Mouse (Mus musculus) ES-E14 (cell line): ENCODE measurements around the gene Itga9. TPM values are rescaled to one million over a fixed set of nuclear protein-coding genes. Genes with fewer than 3 reads are reported as not detected.

Source experiments
- DNase-seq: peaks from one replicate; pipeline ENCODE4 v3.0.0-alpha.2; 2013; ENCODE audit warnings: low read depth, low spot score
- H3K27ac ChIP-seq: 2 replicates; pipeline ENCODE4 v1.5.1; 2012; ENCODE audit warnings: low read depth, mild to moderate bottlenecking, low read length, moderate library complexity, mixed read lengths; ENCODE audit not compliant: poor library complexity, insufficient read depth, severe bottlenecking
- H3K36me3 ChIP-seq: 2 replicates; pipeline ENCODE4 v1.6.1; 2012; ENCODE audit warnings: mild to moderate bottlenecking, low read length, moderate library complexity, mixed read lengths; ENCODE audit not compliant: control insufficient read depth, poor library complexity, insufficient read depth, severe bottlenecking
- H3K4me1 ChIP-seq, 2 experiments: fragments of 150-350 bp in 1 of 2; sonication (generic) in 1 of 2; 2 replicates each; pipeline ENCODE4 v1.6.1; 2012; ENCODE audit warnings: low read length in 2 of 2, mild to moderate bottlenecking in 1 of 2, mixed read lengths in 1 of 2; ENCODE audit not compliant: control insufficient read depth in 2 of 2, insufficient read depth in 2 of 2, poor library complexity in 1 of 2
- H3K4me3 ChIP-seq, 2 experiments: fragments of 150-350 bp in 1 of 2; sonication (generic) in 1 of 2; 2 replicates each; pipeline ENCODE4 v1.5.1; 2012; ENCODE audit warnings: low read length in 2 of 2, low read depth in 1 of 2, mild to moderate bottlenecking in 1 of 2, mixed read lengths in 1 of 2; ENCODE audit not compliant: insufficient read depth in 1 of 2, poor library complexity in 1 of 2, severe bottlenecking in 1 of 2
- H3K9ac ChIP-seq: 2 replicates; pipeline ENCODE4 v1.6.1; 2012; ENCODE audit warnings: low read depth, mild to moderate bottlenecking, low read length, mixed read lengths; ENCODE audit not compliant: poor library complexity, insufficient read depth, severe bottlenecking
- H3K9me3 ChIP-seq: fragments of 150-350 bp; sonication (generic); 2 replicates; pipeline ENCODE4 v1.6.1; 2012; ENCODE audit warnings: low read depth, mild to moderate bottlenecking, low read length; ENCODE audit not compliant: control insufficient read depth, insufficient read depth
- CHD2 ChIP-seq: IDR thresholded peaks from 2 replicates; pipeline ENCODE4 v1.6.1; 2014; ENCODE audit warnings: mild to moderate bottlenecking, low read depth, low read length, inconsistent platforms
- HCFC1 ChIP-seq: IDR thresholded peaks from 2 replicates; pipeline ENCODE4 v1.6.1; 2012; ENCODE audit warnings: low read length, inconsistent platforms, borderline replicate concordance; ENCODE audit not compliant: insufficient read depth
- MAFK ChIP-seq: IDR thresholded peaks from 2 replicates; pipeline ENCODE4 v1.6.1; 2014; ENCODE audit warnings: mild to moderate bottlenecking, low read depth, low read length, inconsistent platforms; ENCODE audit not compliant: insufficient read depth
- ZC3H11A ChIP-seq: IDR thresholded peaks from 2 replicates; pipeline ENCODE4 v1.6.1; 2012; ENCODE audit warnings: low read depth, mild to moderate bottlenecking, inconsistent platforms, low read length, borderline replicate concordance
- ZNF384 ChIP-seq: IDR thresholded peaks from 2 replicates; pipeline ENCODE4 v1.6.1; 2012; ENCODE audit warnings: low read depth, low read length, inconsistent platforms
- in situ Hi-C, 2 experiments: fragments of 600-800 bp; cut with MboI; formaldehyde crosslinking; loops; one replicate each; pipeline ENCODE4 v1.15.1; 2025; ENCODE audit warnings: low sequenced_read_pairs in 2 of 2, inconsistent platforms in 1 of 2; ENCODE audit not compliant: unreplicated experiment in 2 of 2
- total RNA-seq: library from RNA; depleted of rRNA; stranded (reverse); fragments of 300-350 nt; gene quantifications from 2 replicates; pipeline ENCODE4 v1.2.3, GENCODE M21; 2012

Itga9 gene
- total RNA-seq, 1 experiment: 19.7 TPM

DNA sequence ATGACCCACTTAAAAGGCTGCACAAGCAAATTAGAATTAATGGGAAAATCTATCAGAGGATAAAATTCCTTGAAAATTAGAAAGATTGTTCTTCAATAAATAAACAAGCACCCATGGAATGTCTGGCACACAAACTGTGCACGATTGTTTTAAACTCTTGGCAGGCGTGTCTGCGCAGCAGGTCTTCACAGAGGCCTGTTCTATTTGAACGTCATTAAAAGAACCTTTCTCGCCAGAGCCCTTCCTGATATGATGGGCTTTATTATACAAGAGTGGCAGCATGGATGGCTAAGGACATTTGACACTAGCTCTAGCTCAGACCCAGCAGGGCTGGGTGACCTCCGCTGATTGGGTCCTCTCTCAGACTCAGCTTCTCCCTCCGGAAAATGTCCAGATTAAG is 192.6 kb downstream of the Itga9 start:
- Histone ChIP-seq H3K9ac (no peak overlapping the region), H3K4me3 (no peak overlapping the region), H3K9me3 (no peaks in the 10 kb centered on the region), H3K4me1 (no peaks in the 10 kb centered on the region; a peak in 1 of 4 replicates), H3K27ac (no peak overlapping the region), H3K36me3 (no peaks in the 10 kb centered on the region)
- no peak for DNase-seq
- no peak for TF ChIP-seq ZNF384
- TF ChIP-seq HCFC1: no peak
- in situ Hi-C loops: no loop called here

DNA sequence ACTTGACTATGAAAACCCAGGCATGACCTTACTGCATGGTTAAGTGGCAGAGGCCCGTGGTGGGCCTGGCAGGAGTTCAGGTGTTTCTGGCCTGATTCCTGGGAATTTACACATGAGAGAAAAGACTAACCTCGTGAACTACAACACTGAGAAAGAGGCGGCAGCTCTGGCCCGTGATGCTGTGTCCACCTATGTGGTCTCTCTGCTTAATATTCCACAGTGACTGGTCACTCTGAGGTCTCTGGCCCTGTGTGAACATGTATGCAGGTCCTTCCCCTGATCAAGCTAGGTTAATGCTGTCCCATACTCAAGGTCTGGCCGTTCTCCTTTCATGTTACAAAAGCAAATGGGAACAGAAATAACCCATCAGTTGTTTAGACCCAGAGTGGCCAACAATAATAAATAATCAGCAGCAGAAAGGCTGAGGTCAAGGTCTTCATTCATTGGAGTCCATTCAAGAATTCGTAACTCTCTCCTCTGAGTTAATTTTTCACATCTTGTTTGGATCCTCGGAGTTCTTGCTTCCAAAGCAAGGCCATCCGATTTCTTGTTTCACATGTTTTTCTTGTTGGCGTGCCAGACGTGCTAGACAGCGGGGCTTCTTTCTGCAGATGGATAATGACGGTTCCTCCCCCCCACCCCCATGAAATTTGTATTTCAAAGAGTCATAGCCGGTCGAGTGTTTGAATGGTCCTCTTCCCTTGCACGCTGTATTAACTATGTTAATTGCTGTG is 194.9 kb downstream of the Itga9 start:
- Histone ChIP-seq H3K36me3 (no peaks in the 10 kb centered on the region), H3K4me3 (no peak overlapping the region), H3K4me1 (no peaks in the 10 kb centered on the region), H3K9ac (no peak overlapping the region), H3K9me3 (no peaks in the 10 kb centered on the region), H3K27ac (no peak overlapping the region)
- no peak for TF ChIP-seq CHD2
- in situ Hi-C loops: no loop called here
- DNase-seq: no peak

DNA sequence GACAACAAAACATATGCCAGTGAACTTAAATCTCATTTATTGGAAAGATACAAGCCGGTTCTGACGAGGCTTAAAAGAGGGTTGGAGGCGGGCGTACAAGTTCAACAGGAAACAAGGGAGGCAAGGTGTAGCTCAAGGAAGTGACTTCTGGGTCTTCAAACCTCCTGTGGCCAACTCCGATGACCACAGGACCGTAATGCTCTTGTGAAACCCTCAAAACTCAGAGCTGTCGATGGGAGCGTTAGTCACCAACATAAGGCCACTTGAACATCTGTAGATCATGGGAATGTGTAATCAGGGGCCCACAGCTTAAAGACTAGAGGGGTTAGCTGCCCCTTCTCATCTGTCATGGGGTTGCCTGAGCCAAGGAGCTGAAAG is 195.4 kb downstream of the Itga9 start:
- Histone ChIP-seq H3K27ac (no peak overlapping the region), H3K9ac (no peak overlapping the region), H3K36me3 (no peaks in the 10 kb centered on the region), H3K9me3 (no peaks in the 10 kb centered on the region), H3K4me3 (no peak overlapping the region), H3K4me1 (no peaks in the 10 kb centered on the region)
- no peak for DNase-seq
- in situ Hi-C loops: no loop called here
- no peak for TF ChIP-seq CHD2
- TF ChIP-seq MAFK: no peak
- no peak for TF ChIP-seq HCFC1
- TF ChIP-seq ZC3H11A: no peak
- no peak for TF ChIP-seq ZNF384

DNA sequence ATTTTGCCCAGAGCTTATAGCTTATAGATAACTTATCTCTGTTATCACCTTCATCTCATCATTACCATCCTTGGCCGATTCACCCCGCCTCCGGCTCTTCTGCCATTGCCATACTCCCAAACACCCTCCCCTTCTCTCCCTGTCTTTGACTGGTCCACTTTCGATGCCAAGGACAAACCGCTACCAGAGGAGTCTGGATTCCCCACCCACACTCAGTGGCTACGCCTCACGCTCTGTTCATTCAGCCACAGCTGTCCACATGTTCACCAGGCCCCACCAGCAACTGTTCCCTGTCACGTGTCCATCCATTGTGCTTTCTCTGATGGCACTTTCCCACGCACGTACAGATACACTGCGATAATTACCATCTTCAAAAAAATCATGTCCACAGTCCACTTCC is 195.9 kb downstream of the Itga9 start:
- no peaks in the 10 kb centered on the region for H3K4me1 ChIP-seq
- no peak for TF ChIP-seq ZNF384
- TF ChIP-seq HCFC1: no peak
- no peak for TF ChIP-seq CHD2
- no peak for TF ChIP-seq MAFK
- no peak for TF ChIP-seq ZC3H11A
- no peak for DNase-seq
- in situ Hi-C loops: no loop called here
- H3K9me3 ChIP-seq: no peaks in the 10 kb centered on the region
- no peak overlapping the region for H3K27ac ChIP-seq
- H3K4me3 ChIP-seq: no peak overlapping the region
- no peak overlapping the region for H3K9ac ChIP-seq
- H3K36me3 ChIP-seq: no peaks in the 10 kb centered on the region

DNA sequence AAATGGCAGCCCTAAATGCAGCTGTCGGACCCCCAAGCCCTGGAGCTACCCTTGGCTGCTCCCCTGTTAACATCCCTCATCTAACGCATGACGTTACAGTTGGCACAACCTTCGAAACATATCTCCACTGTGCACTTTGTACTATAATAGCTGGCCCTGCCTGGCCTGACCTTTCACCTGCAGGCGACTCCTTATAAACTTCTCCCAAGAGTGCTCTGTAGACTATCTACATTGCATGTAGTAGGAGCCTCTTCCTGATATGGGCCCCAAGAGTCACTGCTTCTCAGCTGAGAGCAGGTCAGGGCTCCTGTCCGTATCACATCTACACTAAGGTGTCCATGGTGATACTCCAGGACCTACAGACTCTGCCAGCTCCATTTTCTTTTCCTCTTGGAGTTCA is 199.2 kb downstream of the Itga9 start:
- no peak for DNase-seq
- Histone ChIP-seq H3K9ac (no peak overlapping the region), H3K27ac (no peak overlapping the region), H3K36me3 (no peaks in the 10 kb centered on the region), H3K4me1 (no peaks in the 10 kb centered on the region), H3K9me3 (no peaks in the 10 kb centered on the region), H3K4me3 (no peak overlapping the region)
- in situ Hi-C loops: no loop called here
- TF ChIP-seq HCFC1: no peak
- no peak for TF ChIP-seq ZC3H11A
- TF ChIP-seq MAFK: no peak
- no peak for TF ChIP-seq ZNF384
- TF ChIP-seq CHD2: no peak
